Mouse (Mus musculus) forebrain, embryonic 16.5 days (tissue): ENCODE data around the gene Pdia5. TPM values are rescaled to one million over a fixed set of nuclear protein-coding genes. Genes with fewer than 3 reads are reported as not detected.
A peak's percentile ranks its signal among the peaks of the same experiment; 100 is the strongest.

Source experiments
- ATAC-seq: fragments of 200-750 bp; cut with Nextera tagmentation; 2 replicates; pipeline ENCODE4 v1.8.0; 2017; ENCODE audit warnings: mild to moderate bottlenecking, moderate library complexity
- H3K27ac ChIP-seq: fragments of 300-500 bp; sonication (generic); 2 replicates; pipeline ENCODE4 v1.5.1; 2014; ENCODE audit warnings: low read length, control low read depth
- H3K27me3 ChIP-seq: fragments of 300-500 bp; sonication (generic); replicated peaks from 2 replicates; pipeline ENCODE4 v1.6.1; 2014; ENCODE audit warnings: low read length; ENCODE audit not compliant: control insufficient read depth, insufficient read depth
- H3K36me3 ChIP-seq: fragments of 300-500 bp; sonication (generic); 2 replicates; pipeline ENCODE4 v1.6.1; 2014; ENCODE audit not compliant: control insufficient read depth, insufficient read depth
- H3K4me1 ChIP-seq: fragments of 300-500 bp; sonication (generic); replicated peaks from 2 replicates; pipeline ENCODE4 v1.6.1; 2014; ENCODE audit warnings: low read length; ENCODE audit not compliant: control insufficient read depth, insufficient read depth
- H3K4me2 ChIP-seq: fragments of 300-500 bp; sonication (generic); 2 replicates; pipeline ENCODE4 v1.6.1; 2014; ENCODE audit warnings: mild to moderate bottlenecking, low read length, control low read depth
- H3K4me3 ChIP-seq: fragments of 300-500 bp; sonication (generic); replicated peaks from 2 replicates; pipeline ENCODE4 v1.5.1; 2014; ENCODE audit warnings: mild to moderate bottlenecking, low read length, control low read depth
- H3K9ac ChIP-seq: fragments of 300-500 bp; sonication (generic); replicated peaks from 2 replicates; pipeline ENCODE4 v1.6.1; 2014; ENCODE audit warnings: low read depth, low read length, control low read depth
- H3K9me3 ChIP-seq: fragments of 300-500 bp; sonication (generic); 2 replicates; pipeline ENCODE4 v1.6.1; 2016; ENCODE audit warnings: low read length; ENCODE audit not compliant: control insufficient read depth
- WGBS: fragments of 180-500 bp; shearing (Covaris S2); extraction: QIAGEN DNeasy Blood & Tissue Kit; methylation state at CpG from one replicate; pipeline ENCODE4 v1.1.7; 2014; 5-methylcytosine and 5-hydroxymethylcytosine counted together
- polyA plus RNA-seq: library from polyadenylated mRNA; unstranded; fragments of >200 nt; fragmentation: Nextera tagmentation; extraction: Ambion mirVana; gene quantifications from 2 replicates; pipeline ENCODE4 v1.2.1, GENCODE M21; 2015

Gene Pdia5
- polyA plus RNA-seq, 1 experiment from 2014 or later = 9.8 TPM

GRCm38 (mm10) chr16:35404864-35405263 is 85.8 kb downstream of the Pdia5 start:
- Histone ChIP-seq H3K4me2 (no peak overlapping the region), H3K9me3 (no peaks in the 10 kb centered on the region), H3K4me3 (no peak overlapping the region), H3K36me3 (no peaks in the 10 kb centered on the region), H3K27me3 (no peaks in the 10 kb centered on the region), H3K4me1 (no peaks in the 10 kb centered on the region), H3K27ac (no peak overlapping the region), H3K9ac (no peak overlapping the region)
- no peak for ATAC-seq
- 49% methylated on average over 5 of the region's 5 CpGs for WGBS

GRCm38 (mm10) chr16:35403891-35404290 is 86.8 kb downstream of the Pdia5 start:
- Histone ChIP-seq H3K27me3 (no peaks in the 10 kb centered on the region), H3K4me2 (no peak overlapping the region), H3K4me3 (no peak overlapping the region), H3K9ac (no peak overlapping the region), H3K9me3 (no peaks in the 10 kb centered on the region), H3K27ac (no peak overlapping the region), H3K36me3 (no peaks in the 10 kb centered on the region), H3K4me1 (no peaks in the 10 kb centered on the region)
- ATAC-seq = no peak
- 92% methylated on average over 8 of the region's 8 CpGs for WGBS

- Histone ChIP-seq H3K4me1 (no peaks in the 10 kb centered on the region), H3K36me3 (no peaks in the 10 kb centered on the region), H3K27me3 (no peaks in the 10 kb centered on the region), H3K9ac (no peak overlapping the region), H3K9me3 (no peaks in the 10 kb centered on the region), H3K4me2 (no peak overlapping the region), H3K27ac (no peak overlapping the region), H3K4me3 (no peak overlapping the region)
- WGBS = 75% methylated on average over 9 of the region's 9 CpGs
- ATAC-seq = no peak
Measured at GRCm38 (mm10) chr16:35403356-35403755, 87.3 kb downstream of the Pdia5 start.

- Histone ChIP-seq H3K27me3 (no peaks in the 10 kb centered on the region), H3K9ac (no peak overlapping the region), H3K4me2 (no peak overlapping the region), H3K9me3 (no peaks in the 10 kb centered on the region), H3K4me3 (no peak overlapping the region), H3K4me1 (no peaks in the 10 kb centered on the region), H3K27ac (no peak overlapping the region), H3K36me3 (no peaks in the 10 kb centered on the region; the same call in 1 of the 2 replicates)
- WGBS = 81% methylated on average over 8 of the region's 8 CpGs
- no peak for ATAC-seq
Measured at GRCm38 (mm10) chr16:35392813-35393212, 97.9 kb downstream of the Pdia5 start.

- Histone ChIP-seq H3K4me3 (no peak overlapping the region), H3K4me1 (no peaks in the 10 kb centered on the region), H3K4me2 (no peak overlapping the region), H3K27me3 (no peaks in the 10 kb centered on the region), H3K9me3 (no peaks in the 10 kb centered on the region), H3K27ac (no peak overlapping the region), H3K36me3 (no peaks in the 10 kb centered on the region), H3K9ac (no peak overlapping the region)
- WGBS = 76% methylated on average over 3 of the region's 3 CpGs
- ATAC-seq = no peak
Measured at GRCm38 (mm10) chr16:35385654-35386053, 105.0 kb downstream of the Pdia5 start.

GRCm38 (mm10) chr16:35380048-35380447 is 110.6 kb downstream of the Pdia5 start:
- no peaks in the 10 kb centered on the region for H3K27me3 ChIP-seq
- WGBS = 90% methylated on average over 9 of the region's 9 CpGs

GRCm38 (mm10) chr16:35379344-35379743 is 111.3 kb downstream of the Pdia5 start:
- ATAC-seq = no peak
- no peaks in the 10 kb centered on the region for H3K4me1 ChIP-seq

More at GRCm38 (mm10) chr16:35380048-35380447, 110.6 kb downstream of the Pdia5 start:
- no peak for ATAC-seq
- H3K27ac ChIP-seq = no peak overlapping the region
- H3K4me1 ChIP-seq = no peaks in the 10 kb centered on the region
- no peak overlapping the region for H3K9ac ChIP-seq
- no peak overlapping the region for H3K4me2 ChIP-seq
- H3K9me3 ChIP-seq = no peaks in the 10 kb centered on the region
- H3K36me3 ChIP-seq = no peaks in the 10 kb centered on the region
- H3K4me3 ChIP-seq = no peak overlapping the region

GRCm38 (mm10) chr16:35364063-35364428 is 126.6 kb downstream of the Pdia5 start:
- H3K4me2 ChIP-seq = peak overlapping the region; percentile 97
- ATAC-seq = peak; percentile 39
- no peaks in the 10 kb centered on the region for H3K27me3 ChIP-seq
- peak overlapping the region; percentile 96 for H3K4me3 ChIP-seq
- peak overlapping the region; percentile 95 for H3K9ac ChIP-seq
- no peaks in the 10 kb centered on the region for H3K36me3 ChIP-seq
- H3K9me3 ChIP-seq = no peaks in the 10 kb centered on the region
- peaks cover 8% of the 10 kb centered on the region for H3K4me1 ChIP-seq
- WGBS = 1% methylated on average over 7 of the region's 7 CpGs
- peak overlapping the region; percentile 86 for H3K27ac ChIP-seq

More at GRCm38 (mm10) chr16:35379344-35379743, 111.3 kb downstream of the Pdia5 start:
- Histone ChIP-seq H3K27ac (no peak overlapping the region), H3K4me2 (no peak overlapping the region), H3K9me3 (no peaks in the 10 kb centered on the region), H3K9ac (no peak overlapping the region), H3K36me3 (no peaks in the 10 kb centered on the region), H3K27me3 (no peaks in the 10 kb centered on the region), H3K4me3 (no peak overlapping the region)
- 88% methylated on average over 3 of the region's 3 CpGs for WGBS

GRCm38 (mm10) chr16:35363150-35364062 is 127.3 kb downstream of the Pdia5 start, which contains the start of gene Sec22a:
Gene Sec22a, minus strand, starts transcription at chr16:35363918.
- H3K27ac ChIP-seq = peak within 1 kb of the TSS; percentile 86
- no peaks in the 10 kb centered on the region for H3K9me3 ChIP-seq
- under 1% methylated on average over 67 of the region's 67 CpGs for WGBS
- peak; percentile 100 for ATAC-seq
- no peaks in the 10 kb centered on the region for H3K36me3 ChIP-seq
- no peaks in the 10 kb centered on the region for H3K27me3 ChIP-seq
- peaks cover 8% of the 10 kb centered on the region for H3K4me1 ChIP-seq
- H3K4me2 ChIP-seq = peak within 1 kb of the TSS; percentile 97
- H3K4me3 ChIP-seq = peak within 1 kb of the TSS; percentile 96
- peak within 1 kb of the TSS; percentile 95 for H3K9ac ChIP-seq
